Mouse (Mus musculus) spleen, postnatal 4 days (tissue): ENCODE results near the gene Immp2l.
"Not testable (repeated sequence)": the region's sequence is repeated elsewhere in the genome, so short reads cannot be mapped to it uniquely, and the experiment has no call there.

Source experiments
- DNase-seq, 2 experiments: peaks; one replicate each; pipeline ENCODE4 v3.0.0; 2022; ENCODE audit warnings: low spot score in 2 of 2

The Immp2l gene

GRCm38 (mm10) chr12:41023511-41024421 is at the start of gene Immp2l:
TSS of gene Immp2l (plus strand) at chr12:41024090.
- peak; percentile 98 to 99 for DNase-seq

DNA sequence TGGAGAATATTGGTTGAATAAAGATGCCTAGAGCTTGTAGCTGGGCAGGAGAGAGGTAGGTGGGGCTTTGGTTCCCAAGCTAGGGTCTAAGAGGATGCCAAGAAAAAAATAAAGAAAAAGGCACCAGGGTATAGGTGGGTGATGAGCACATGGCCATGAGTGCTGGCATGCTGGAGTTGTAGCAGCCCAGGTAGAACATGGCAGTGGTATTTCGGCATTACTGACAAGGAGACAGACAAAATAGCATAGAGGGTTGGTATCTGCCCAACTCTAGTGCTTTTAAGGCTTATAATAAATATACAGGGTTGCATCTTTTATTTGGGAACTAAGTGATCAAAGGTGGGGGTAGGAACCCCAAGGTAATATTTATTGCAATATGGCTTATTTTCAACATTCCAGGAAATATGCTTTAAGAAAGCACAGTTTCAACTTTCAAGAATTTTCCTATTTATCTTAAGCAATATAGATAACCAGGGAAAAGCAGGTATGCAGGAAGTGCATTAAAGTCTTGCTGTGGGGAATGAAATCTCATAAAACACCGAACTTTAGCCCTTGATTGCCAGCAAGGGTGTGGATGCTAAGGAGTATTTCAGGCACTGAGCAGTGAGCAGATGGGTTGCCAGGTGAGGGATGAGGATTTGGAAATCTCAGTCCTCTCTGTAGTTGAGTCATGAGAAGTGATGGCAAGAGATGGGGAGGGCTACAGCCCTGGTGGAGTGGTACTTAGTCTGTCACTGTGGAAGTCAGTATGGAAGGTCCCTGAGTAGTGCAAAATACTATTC is 45.0 kb upstream of the Immp2l start:
- no peak for DNase-seq

GRCm38 (mm10) chr12:40979716-40980115 is 44.2 kb upstream of the Immp2l start:
- no peak for DNase-seq

DNA sequence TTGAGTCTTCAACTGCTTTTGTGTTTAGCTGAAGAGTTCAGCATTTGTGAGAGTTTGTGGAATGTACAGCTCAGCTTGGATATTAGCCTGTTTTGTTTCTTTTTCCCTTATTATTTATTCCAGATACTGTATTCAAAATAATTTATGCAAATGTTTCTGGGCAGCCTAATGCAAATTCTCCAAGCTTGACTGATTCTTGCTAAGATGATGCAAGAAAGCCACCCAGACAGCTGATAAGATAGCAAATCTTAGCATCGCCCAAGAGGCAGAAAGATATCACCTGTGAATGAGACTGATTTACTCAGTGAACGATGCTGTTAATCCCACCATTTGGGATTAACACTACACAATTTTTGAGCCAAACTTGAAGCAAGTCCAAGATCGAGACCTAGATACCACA is 43.7 kb upstream of the Immp2l start:
- DNase-seq = no peak

GRCm38 (mm10) chr12:40983021-40983420 is 40.9 kb upstream of the Immp2l start:
- DNase-seq = no peak

- no peak for DNase-seq
Measured at GRCm38 (mm10) chr12:40984735-40985134, 39.2 kb upstream of the Immp2l start.

DNA sequence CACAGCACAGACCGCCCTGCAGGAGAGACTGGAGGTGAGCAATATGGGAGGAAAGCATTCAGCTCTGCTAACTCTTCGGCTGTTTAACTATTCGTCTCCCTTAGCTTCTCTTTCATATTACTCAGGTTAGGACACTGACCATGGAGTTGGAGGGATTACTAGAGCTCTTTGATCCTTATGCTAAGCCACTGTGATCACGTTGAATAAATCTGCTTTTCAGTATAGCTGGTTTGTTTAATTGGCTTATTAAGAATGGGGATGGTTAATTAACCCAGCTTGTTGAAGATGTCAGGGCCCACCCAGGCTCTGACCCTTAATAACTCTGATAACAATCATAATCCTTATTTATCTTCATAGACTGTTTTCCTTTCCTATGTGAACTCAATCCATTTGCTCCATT is 38.1 kb upstream of the Immp2l start:
- DNase-seq = no peak

GRCm38 (mm10) chr12:40988311-40989065 is 35.4 kb upstream of the Immp2l start:
- DNase-seq = no peak

GRCm38 (mm10) chr12:40991647-40992046 is 32.2 kb upstream of the Immp2l start:
- no peak for DNase-seq

DNA sequence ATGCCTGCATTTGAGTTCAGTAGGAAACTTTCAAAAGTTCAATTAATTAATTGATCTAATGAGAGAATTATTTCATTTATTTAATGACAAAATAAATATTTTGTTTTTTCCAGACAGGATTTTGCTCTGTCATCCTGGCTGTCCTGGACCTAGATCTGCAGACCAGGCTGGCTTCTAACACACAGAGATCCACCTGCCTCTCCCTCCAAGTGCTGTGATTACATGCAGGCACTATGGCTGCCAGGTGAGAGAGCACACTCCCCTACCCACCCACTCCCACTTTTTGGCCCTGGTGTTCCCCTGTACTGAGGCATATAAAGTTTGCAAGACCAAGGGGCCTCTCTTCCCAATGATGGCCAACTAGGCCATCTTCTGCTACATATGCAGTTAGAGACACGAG is 31.7 kb upstream of the Immp2l start:
- DNase-seq = not testable (repeated sequence)

GRCm38 (mm10) chr12:40994846-40995245 is 29.0 kb upstream of the Immp2l start:
- DNase-seq = no peak

DNA sequence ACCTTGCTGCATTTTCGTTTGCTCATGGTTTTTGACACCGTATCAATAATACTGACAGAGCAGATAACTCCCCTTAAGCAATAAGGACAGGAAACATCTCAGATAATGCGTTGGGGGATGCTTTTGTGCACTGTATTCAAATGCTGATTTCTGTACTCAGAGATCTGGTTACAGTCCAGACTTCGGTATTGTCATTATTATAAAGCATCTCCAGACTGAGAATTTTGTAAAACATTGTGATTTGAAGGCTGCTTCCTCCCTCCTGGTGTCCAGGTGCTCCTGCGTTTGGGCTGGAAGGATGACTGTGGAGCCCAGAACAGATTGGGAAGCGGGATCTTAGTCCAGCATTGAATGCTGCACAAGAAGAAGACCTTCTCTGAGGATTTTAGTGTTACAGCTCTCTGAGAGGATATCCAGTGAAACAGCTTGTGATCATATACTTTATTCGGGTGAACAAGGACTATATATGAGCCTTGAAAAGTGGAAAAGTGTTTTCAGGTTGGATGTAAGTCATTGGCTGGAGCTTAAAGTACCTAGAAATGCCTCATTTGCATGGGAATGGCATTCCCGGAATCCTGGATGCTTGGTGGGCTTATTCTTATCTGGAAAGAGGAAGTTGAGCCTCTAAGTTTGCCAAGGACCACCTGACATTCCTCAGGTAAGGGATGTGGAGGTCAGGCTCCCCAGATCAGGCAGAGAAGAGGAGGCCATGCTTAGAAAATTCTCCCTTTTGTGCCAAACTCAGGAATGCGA is 28.1 kb upstream of the Immp2l start:
- DNase-seq = no peak

GRCm38 (mm10) chr12:41022516-41022915 is 1.4 kb upstream of the Immp2l start:
- no peak for DNase-seq

DNA sequence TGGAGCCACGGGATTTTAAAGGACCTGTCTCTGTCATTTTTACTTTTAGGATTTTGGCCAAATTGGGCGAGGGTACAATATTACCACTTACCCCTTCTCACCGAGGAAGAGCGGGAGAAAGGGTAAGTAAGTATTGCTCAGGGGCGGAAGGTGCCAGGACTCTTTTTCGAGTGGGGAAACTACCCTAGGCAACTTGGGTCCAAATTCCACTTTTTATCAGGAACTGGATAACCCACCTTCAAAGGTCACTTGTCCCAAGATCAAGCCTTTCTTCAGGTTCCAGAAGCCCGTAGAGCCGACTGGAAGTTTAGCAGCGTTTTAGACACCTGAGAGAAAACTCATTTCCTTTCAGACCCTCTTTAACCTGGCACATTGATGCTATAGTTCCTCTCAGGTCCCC is 622 bp downstream of the Immp2l start:
- DNase-seq = no peak

- no peak for DNase-seq
Measured at GRCm38 (mm10) chr12:41027485-41027884, 3.6 kb downstream of the Immp2l start.

GRCm38 (mm10) chr12:41031119-41031518 is 7.2 kb downstream of the Immp2l start:
- DNase-seq = no peak

GRCm38 (mm10) chr12:41033196-41033595 is 9.3 kb downstream of the Immp2l start:
- DNase-seq = no peak

- DNase-seq = no peak
Measured at GRCm38 (mm10) chr12:41039834-41040233, 15.9 kb downstream of the Immp2l start.

DNA sequence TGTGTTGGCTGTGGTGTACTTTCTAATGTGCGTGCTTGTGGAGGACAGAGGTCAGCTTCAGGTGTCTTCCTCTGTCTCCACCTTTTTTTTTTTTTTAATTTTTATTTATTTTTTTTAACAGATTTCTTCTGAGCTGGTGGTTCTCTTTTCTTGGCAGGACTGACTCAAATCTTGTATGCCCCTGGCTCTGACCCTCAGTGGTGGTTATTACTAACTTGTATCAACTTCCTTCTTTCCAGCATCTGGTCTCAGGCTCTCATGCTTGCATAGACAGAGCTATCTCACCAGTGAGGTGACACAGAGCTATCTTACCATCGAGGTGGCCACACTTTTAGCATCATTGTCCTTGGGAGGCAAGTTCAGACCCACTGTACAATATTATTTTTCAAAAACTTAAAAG is 17.8 kb downstream of the Immp2l start:
- no peak for DNase-seq

GRCm38 (mm10) chr12:41044493-41045132 is 20.7 kb downstream of the Immp2l start:
- no peak for DNase-seq
